Comparison of ENCODE assay signal across 27 mouse cellular contexts in genomic region chr11:102629375-102629774, GRCm38 (mm10). TPM values are rescaled to one million over a fixed set of nuclear protein-coding genes. Genes with fewer than 3 reads are reported as not detected.
"Had no signal": no experiment of that assay in that cellular context is flagged by ENCODE, and none has a peak within 500 bp of the region (broad histone marks: within the 10 kb centered on the region; RNA-seq: fewer than 3 reads in every experiment).

No protein-coding gene starts in this region.

- H3K9me3 ChIP-seq: limb, embryonic 12.5 days; limb, embryonic 15.5 days; megakaryocyte, embryonic 14.5 days; midbrain, embryonic 10.5 days; midbrain, embryonic 13.5 days; neural tube, embryonic 12.5 days; neural tube, embryonic 15.5 days; stomach, embryonic 15.5 days had no signal

- H3K4me2 ChIP-seq: limb, embryonic 12.5 days; limb, embryonic 15.5 days; liver, embryonic 11.5 days; midbrain, embryonic 13.5 days; neural tube, embryonic 12.5 days; neural tube, embryonic 15.5 days; stomach, embryonic 15.5 days had no signal

- H3K27me3 ChIP-seq: limb, embryonic 12.5 days; limb, embryonic 15.5 days; neural tube, embryonic 12.5 days; neural tube, embryonic 15.5 days; stomach, embryonic 15.5 days had no signal

- H3K36me3 ChIP-seq: limb, embryonic 12.5 days; limb, embryonic 15.5 days; midbrain, embryonic 10.5 days; midbrain, embryonic 13.5 days; neural tube, embryonic 12.5 days; neural tube, embryonic 15.5 days; stomach, embryonic 15.5 days had no signal

- ATAC-seq: liver, postnatal 0 days; midbrain, embryonic 13.5 days had no signal

- H3K9ac ChIP-seq: limb, embryonic 12.5 days; limb, embryonic 15.5 days; liver, embryonic 14.5 days; liver, postnatal 0 days; midbrain, embryonic 13.5 days; neural tube, embryonic 12.5 days; neural tube, embryonic 15.5 days; stomach, embryonic 15.5 days had no signal

- H3K27ac ChIP-seq: left cerebral cortex, adult 2 months; limb, embryonic 15.5 days; liver, embryonic 14.5 days; midbrain, embryonic 10.5 days; midbrain, embryonic 13.5 days; neural tube, embryonic 12.5 days; neural tube, embryonic 15.5 days; stomach, embryonic 15.5 days had no signal

- DNase-seq: kidney, adult 18-20 months; kidney, postnatal 10 days; kidney, postnatal 36 days; layer of hippocampus, postnatal 36 days; liver, postnatal 0 days; lung, postnatal 36 days; right cerebral cortex, adult 18-20 months; right cerebral cortex, postnatal 14 days; right cerebral cortex, postnatal 4 days; thymus, adult 18-20 months; thymus, postnatal 36 days had no signal

- H3K4me3 ChIP-seq: left cerebral cortex, adult 2 months; limb, embryonic 12.5 days; limb, embryonic 15.5 days; megakaryocyte, embryonic 14.5 days; midbrain, embryonic 10.5 days; midbrain, embryonic 13.5 days; neural tube, embryonic 12.5 days; neural tube, embryonic 15.5 days; stomach, embryonic 15.5 days had no signal

RNA-seq across cellular contexts. Expression of gene Meioc, which starts 34.1 kb away (rescaled TPM):
- total RNA-seq: layer of hippocampus, adult 8-10 months; layer of hippocampus, postnatal 10 days; layer of hippocampus, postnatal 36 days; left cerebral cortex, adult 2 months; left cerebral cortex, postnatal 10 days; left cerebral cortex, postnatal 36 days; midbrain, postnatal 0 days had no signal
- polyA plus RNA-seq: liver, postnatal 0 days had no signal

RNA-seq across cellular contexts. Expression of gene Gm11627, which starts 50.1 kb away (rescaled TPM):
- polyA plus RNA-seq: liver, postnatal 0 days had no signal
